Mouse (Mus musculus) stomach, embryonic 15.5 days (tissue): ENCODE data around the gene Mgat2. TPM values are rescaled to one million over a fixed set of nuclear protein-coding genes. Genes with fewer than 3 reads are reported as not detected.
"Not testable (repeated sequence)": the region's sequence is repeated elsewhere in the genome, so short reads cannot be mapped to it uniquely, and the experiment has no call there.

Experiments
- ATAC-seq: fragments of 200-750 bp; cut with Nextera tagmentation; 2 replicates; pipeline ENCODE4 v1.8.0; 2017; ENCODE audit warnings: low read depth, moderate number of reproducible peaks, moderate TSS enrichment; ENCODE audit not compliant: insufficient read depth, low FRiP score
- H3K27ac ChIP-seq: fragments of 300-500 bp; sonication (generic); 2 replicates; pipeline ENCODE4 v1.5.1; 2015; ENCODE audit warnings: mild to moderate bottlenecking, inconsistent platforms
- H3K27me3 ChIP-seq: fragments of 300-500 bp; sonication (generic); replicated peaks from 2 replicates; pipeline ENCODE4 v1.6.1; 2015; ENCODE audit warnings: inconsistent platforms
- H3K36me3 ChIP-seq: fragments of 300-500 bp; sonication (generic); 2 replicates; pipeline ENCODE4 v1.6.1; 2015; ENCODE audit warnings: inconsistent platforms
- H3K4me1 ChIP-seq: fragments of 300-500 bp; sonication (generic); 2 replicates; pipeline ENCODE4 v1.6.1; 2015; ENCODE audit warnings: inconsistent platforms
- H3K4me2 ChIP-seq: fragments of 300-500 bp; sonication (generic); 2 replicates; pipeline ENCODE4 v1.6.1; 2015; ENCODE audit warnings: mild to moderate bottlenecking, inconsistent platforms
- H3K4me3 ChIP-seq: fragments of 300-500 bp; sonication (generic); replicated peaks from 2 replicates; pipeline ENCODE4 v1.5.1; 2015; ENCODE audit warnings: inconsistent platforms
- H3K9ac ChIP-seq: fragments of 300-500 bp; sonication (generic); 2 replicates; pipeline ENCODE4 v1.6.1; 2015; ENCODE audit warnings: inconsistent platforms
- H3K9me3 ChIP-seq: fragments of 300-500 bp; sonication (generic); 2 replicates; pipeline ENCODE4 v1.6.1; 2016; ENCODE audit warnings: inconsistent platforms
- WGBS: fragments of 180-500 bp; shearing (Covaris S2); methylation state at CpG from one replicate; pipeline ENCODE4 v1.1.7; 2015; 5-methylcytosine and 5-hydroxymethylcytosine counted together
- polyA plus RNA-seq: library from polyadenylated mRNA; unstranded; fragments of >200 nt; fragmentation: Nextera tagmentation; extraction: Ambion mirVana; gene quantifications from 2 replicates; pipeline ENCODE4 v1.2.1, GENCODE M21; 2015

The Mgat2 gene
- polyA plus RNA-seq, 1 experiment from 2014 or later: 63.6 TPM

- Histone ChIP-seq H3K9ac (no peak overlapping the region), H3K27ac (no peak overlapping the region; the same call in 1 of the 2 replicates), H3K9me3 (no peaks in the 10 kb centered on the region), H3K36me3 (peaks cover 5% of the 10 kb centered on the region; the same call in 1 of the 2 replicates), H3K4me3 (peak overlapping the region; percentile 73; the same call in 1 of the 2 replicates), H3K27me3 (no peaks in the 10 kb centered on the region), H3K4me2 (peak overlapping the region; percentile 35; the same call in 1 of the 2 replicates), H3K4me1 (0 out of 2 replicates have a peak, but pooled peaks cover 3% of the 10 kb centered on the region)
- ATAC-seq: no peak
- WGBS: 3% methylated on average over 9 of the region's 9 CpGs
Measured at GRCm38 (mm10) chr12:69159578-69159940, 24.4 kb upstream of the Mgat2 start.

DNA sequence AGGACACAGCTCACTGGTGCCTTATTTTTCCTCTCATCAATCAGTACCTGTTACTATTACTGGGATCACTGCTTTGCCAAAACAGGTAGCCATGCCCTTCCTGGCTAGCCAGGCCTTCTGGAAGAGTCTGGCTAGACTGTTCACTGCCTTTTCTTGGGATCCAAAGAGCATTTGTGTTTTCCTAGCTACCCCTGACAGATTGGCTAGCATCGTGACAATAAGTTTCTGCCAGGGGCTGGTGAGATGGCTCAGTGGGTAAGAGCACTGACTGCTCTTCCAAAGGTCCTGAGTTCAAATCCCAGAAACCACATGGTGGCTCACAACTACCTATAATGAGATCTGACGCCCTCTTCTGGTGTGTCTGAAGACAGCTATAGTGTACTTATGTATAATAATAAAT is 23.3 kb upstream of the Mgat2 start:
- H3K36me3 ChIP-seq, H3K27me3 ChIP-seq, H3K4me3 ChIP-seq, H3K9me3 ChIP-seq, ATAC-seq, H3K9ac ChIP-seq, H3K4me2 ChIP-seq, H3K4me1 ChIP-seq, H3K27ac ChIP-seq: not testable (repeated sequence)
- 77% methylated on average over 2 of the region's 2 CpGs for WGBS

- not testable (repeated sequence) for H3K4me3 ChIP-seq, H3K9ac ChIP-seq, H3K9me3 ChIP-seq, H3K27me3 ChIP-seq, H3K36me3 ChIP-seq, ATAC-seq, H3K4me1 ChIP-seq, H3K4me2 ChIP-seq, H3K27ac ChIP-seq
- 78% methylated on average over 4 of the region's 4 CpGs for WGBS
Measured at GRCm38 (mm10) chr12:69163586-69163985, 20.4 kb upstream of the Mgat2 start.

DNA sequence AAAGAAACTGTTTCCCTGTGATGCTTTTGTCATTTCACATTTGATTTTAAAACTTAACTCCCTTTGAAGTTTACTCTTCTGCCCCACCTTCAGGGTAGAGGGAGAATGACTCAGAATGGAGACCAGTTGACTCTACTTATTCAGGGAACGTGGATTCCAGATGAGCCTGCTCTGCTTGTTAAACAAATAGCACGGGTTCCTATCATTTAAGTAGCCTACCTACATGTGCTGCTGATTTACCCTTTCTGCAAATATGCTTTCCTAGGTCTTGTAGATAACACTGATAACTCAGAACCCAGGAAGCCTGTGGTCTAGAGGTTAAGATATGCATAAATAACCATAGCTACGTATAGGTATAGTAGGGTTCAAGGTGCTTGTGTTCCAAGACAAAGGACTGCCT is 19.1 kb upstream of the Mgat2 start:
- WGBS: 42% methylated on average over 3 of the region's 3 CpGs
- peak; percentile 67 for ATAC-seq

GRCm38 (mm10) chr12:69166861-69167581 is 16.9 kb upstream of the Mgat2 start:
- H3K27ac ChIP-seq, H3K9me3 ChIP-seq, H3K4me2 ChIP-seq, H3K36me3 ChIP-seq, H3K27me3 ChIP-seq, ATAC-seq, H3K4me1 ChIP-seq, H3K4me3 ChIP-seq, H3K9ac ChIP-seq: not testable (repeated sequence)
- 71% methylated on average over 8 of the region's 8 CpGs for WGBS

More for the DNA sequence above, 19.1 kb upstream of the Mgat2 start:
- Histone ChIP-seq H3K4me2 (no peak overlapping the region), H3K36me3 (no peaks in the 10 kb centered on the region), H3K4me3 (no peak overlapping the region), H3K9ac (no peak overlapping the region), H3K4me1 (no peaks in the 10 kb centered on the region), H3K27me3 (no peaks in the 10 kb centered on the region), H3K9me3 (no peaks in the 10 kb centered on the region), H3K27ac (no peak overlapping the region)

DNA sequence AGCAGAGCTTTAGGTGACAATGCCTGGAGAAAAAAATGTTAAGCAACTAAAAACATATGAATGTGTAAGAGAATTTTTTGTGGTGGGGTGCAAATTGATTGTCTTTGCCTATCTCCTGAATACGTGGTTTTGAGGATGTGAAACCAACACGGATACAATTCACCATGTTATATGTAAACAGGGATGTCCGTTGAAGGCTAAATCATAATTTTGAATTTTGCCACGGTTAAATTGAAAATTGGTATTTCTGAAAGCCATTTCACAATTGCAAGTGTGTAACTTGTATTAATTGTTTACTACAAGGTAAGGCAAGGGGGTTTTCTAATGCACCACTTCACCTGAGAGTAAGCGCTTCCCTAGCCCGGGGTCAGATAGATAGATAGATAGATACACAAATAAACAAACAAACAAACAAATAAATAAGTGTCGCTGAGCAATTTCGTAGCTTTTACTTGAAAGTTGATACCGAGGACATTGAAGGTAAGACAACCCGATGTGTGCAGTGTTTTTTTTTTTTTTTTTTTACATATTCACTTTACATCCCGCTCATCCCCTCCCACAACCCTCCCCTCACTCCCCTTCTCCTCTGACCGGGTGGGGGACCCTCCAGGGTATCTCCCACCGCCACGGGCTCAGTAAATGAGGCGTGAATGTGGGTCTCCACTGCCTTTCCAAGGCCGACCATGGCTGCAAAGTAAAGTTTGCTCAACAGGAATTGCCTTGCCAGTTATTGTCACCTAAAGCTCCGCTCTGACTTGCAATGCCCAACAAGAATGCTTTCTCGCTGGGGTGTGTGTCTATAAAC is 16.1 kb upstream of the Mgat2 start:
- H3K4me2 ChIP-seq: peak overlapping the region; percentile 86
- H3K36me3 ChIP-seq: no peaks in the 10 kb centered on the region
- peak overlapping the region; percentile 94 for H3K4me3 ChIP-seq
- no peaks in the 10 kb centered on the region for H3K27me3 ChIP-seq
- peak overlapping the region; percentile 55 for H3K9ac ChIP-seq
- H3K4me1 ChIP-seq: no peaks in the 10 kb centered on the region
- H3K27ac ChIP-seq: 0 out of 2 replicates have a peak overlapping the region, but pooled peaks have one; percentile 77
- WGBS: 9% methylated on average over 18 of the region's 18 CpGs
- peak; percentile 15; the same call in 1 of the 2 replicates for ATAC-seq
- no peaks in the 10 kb centered on the region for H3K9me3 ChIP-seq

DNA sequence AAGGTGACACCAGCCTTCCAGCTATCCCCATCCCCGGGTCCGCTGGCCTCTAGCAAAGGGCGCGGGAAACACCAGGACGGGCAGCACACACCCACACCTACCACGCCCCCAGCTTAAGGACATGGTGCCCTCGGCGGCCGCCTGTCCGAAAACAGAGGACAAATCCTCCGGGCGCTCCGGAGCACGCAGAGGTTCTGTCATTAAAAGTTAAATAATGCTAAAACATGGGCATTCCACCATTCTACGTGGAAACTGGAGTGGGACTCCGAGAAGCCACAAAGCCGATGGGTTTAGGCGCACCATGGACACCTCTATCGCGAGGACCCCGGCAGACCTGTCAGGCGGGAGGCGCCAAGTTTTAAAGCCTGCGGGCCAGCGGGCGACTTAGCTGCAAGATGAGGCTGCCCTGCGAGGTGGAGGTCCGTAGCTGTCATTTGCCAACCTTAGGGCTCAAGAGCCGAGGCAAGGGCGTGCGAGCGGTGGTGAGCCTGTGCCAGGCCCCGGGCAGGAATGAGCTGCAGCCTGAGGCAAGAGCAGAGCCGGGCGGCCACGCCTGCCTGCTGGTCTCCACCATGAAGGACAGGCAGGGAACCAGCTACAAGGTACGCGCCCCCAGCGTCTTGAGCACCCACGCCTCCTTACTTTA is 15.4 kb upstream of the Mgat2 start, which contains the start of gene Lrr1:
TSS of gene Lrr1 (plus strand) at position 354 of the 646 bp plus-strand sequence.
- under 1% methylated on average over 40 of the region's 40 CpGs for WGBS
- no peaks in the 10 kb centered on the region for H3K36me3 ChIP-seq
- peak; percentile 87 for ATAC-seq
- no peaks in the 10 kb centered on the region for H3K4me1 ChIP-seq
- H3K27ac ChIP-seq: peak within 1 kb of the TSS; percentile 77; the same call in 1 of the 2 replicates
- no peaks in the 10 kb centered on the region for H3K9me3 ChIP-seq
- H3K27me3 ChIP-seq: no peaks in the 10 kb centered on the region
- peak within 1 kb of the TSS; percentile 86 for H3K4me2 ChIP-seq
- peak within 1 kb of the TSS; percentile 94 for H3K4me3 ChIP-seq
- peak within 1 kb of the TSS; percentile 55 for H3K9ac ChIP-seq

DNA sequence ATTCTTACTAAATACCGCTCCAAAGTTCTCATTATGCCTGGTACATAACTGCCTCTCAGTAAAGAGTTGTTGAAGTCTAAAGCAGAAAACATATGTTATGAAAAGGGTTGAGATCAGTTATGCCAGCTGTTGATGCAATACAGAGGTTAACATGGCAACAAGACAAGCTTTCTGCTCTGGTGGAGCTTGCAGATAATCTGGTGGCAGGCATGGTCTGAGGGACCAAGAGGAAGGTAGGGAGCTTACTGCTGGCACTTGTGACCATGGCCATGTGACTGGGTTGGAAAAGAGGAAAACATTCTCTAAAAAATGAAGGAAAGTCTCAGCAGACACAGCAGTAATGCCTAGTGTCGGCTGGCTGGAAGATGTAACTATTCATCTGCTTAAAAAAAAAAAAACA is 12.7 kb upstream of the Mgat2 start:
- ATAC-seq: no peak
- Histone ChIP-seq H3K9ac (no peak overlapping the region), H3K27ac (no peak overlapping the region), H3K4me1 (no peaks in the 10 kb centered on the region), H3K9me3 (no peaks in the 10 kb centered on the region), H3K4me3 (no peak overlapping the region), H3K27me3 (no peaks in the 10 kb centered on the region), H3K4me2 (no peak overlapping the region), H3K36me3 (0 out of 2 replicates have a peak, but pooled peaks cover 6% of the 10 kb centered on the region)
- 96% methylated on average over 2 of the region's 2 CpGs for WGBS

- no peaks in the 10 kb centered on the region for H3K9me3 ChIP-seq
- H3K36me3 ChIP-seq: 0 out of 2 replicates have a peak, but pooled peaks cover 6% of the 10 kb centered on the region
- H3K9ac ChIP-seq: no peak overlapping the region
Measured at GRCm38 (mm10) chr12:69175975-69176374, 8.0 kb upstream of the Mgat2 start.

DNA sequence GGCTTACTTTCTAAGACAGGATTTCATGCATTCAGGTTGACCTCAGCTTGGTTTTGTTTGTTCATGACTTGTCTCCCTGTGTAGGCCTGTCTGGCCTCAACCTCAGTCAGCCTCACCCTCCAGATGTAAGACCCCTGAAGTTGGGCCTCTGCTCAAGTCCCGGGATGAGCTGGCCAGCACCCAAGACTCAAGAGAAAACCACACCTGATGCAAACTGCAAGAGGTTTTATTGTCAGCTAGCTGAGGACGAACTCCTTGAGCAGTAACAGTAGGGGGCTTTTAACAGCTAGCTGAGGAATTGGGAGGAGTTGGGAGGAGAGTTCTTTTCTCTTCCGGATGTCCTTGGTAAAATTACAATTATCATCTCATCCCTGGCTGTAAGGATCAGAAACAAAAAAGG is 6.4 kb upstream of the Mgat2 start:
- Histone ChIP-seq H3K27me3 (no peaks in the 10 kb centered on the region), H3K27ac (no peak overlapping the region), H3K4me3 (no peak overlapping the region), H3K4me2 (no peak overlapping the region), H3K36me3 (peaks cover 12% of the 10 kb centered on the region; the same call in 1 of the 2 replicates), H3K9ac (no peak overlapping the region), H3K4me1 (no peaks in the 10 kb centered on the region), H3K9me3 (no peaks in the 10 kb centered on the region)
- 83% methylated on average over 3 of the region's 3 CpGs for WGBS
- no peak for ATAC-seq

More at GRCm38 (mm10) chr12:69175975-69176374, 8.0 kb upstream of the Mgat2 start:
- Histone ChIP-seq H3K27ac (no peak overlapping the region), H3K4me2 (no peak overlapping the region), H3K4me3 (no peak overlapping the region), H3K27me3 (no peaks in the 10 kb centered on the region), H3K4me1 (no peaks in the 10 kb centered on the region)
- peak; percentile 53; the same call in 1 of the 2 replicates for ATAC-seq
- WGBS: 84% methylated on average over 3 of the region's 3 CpGs

GRCm38 (mm10) chr12:69179371-69179770 is 4.6 kb upstream of the Mgat2 start:
- H3K9ac ChIP-seq: no peak overlapping the region
- 71% methylated on average over 12 of the region's 12 CpGs for WGBS
- no peak overlapping the region for H3K4me2 ChIP-seq
- H3K27ac ChIP-seq: no peak overlapping the region
- no peaks in the 10 kb centered on the region for H3K9me3 ChIP-seq
- no peaks in the 10 kb centered on the region for H3K27me3 ChIP-seq
- no peaks in the 10 kb centered on the region for H3K4me1 ChIP-seq
- H3K4me3 ChIP-seq: no peak overlapping the region
- H3K36me3 ChIP-seq: peaks cover 12% of the 10 kb centered on the region; the same call in 1 of the 2 replicates
- ATAC-seq: no peak
